Mouse (Mus musculus) lung, postnatal 0 days (tissue): Measurements from ENCODE around the gene Gm12216.

ENCODE experiments used
- CTCF ChIP-seq: IDR thresholded peaks from 2 replicates; pipeline ENCODE4 v1.5.1; 2016; ENCODE audit warnings: antibody characterized with exemption, mild to moderate bottlenecking
- EP300 ChIP-seq: IDR thresholded peaks from 2 replicates; pipeline ENCODE4 v1.6.1; 2016; ENCODE audit warnings: antibody characterized with exemption, mild to moderate bottlenecking, control low read depth

DNA sequence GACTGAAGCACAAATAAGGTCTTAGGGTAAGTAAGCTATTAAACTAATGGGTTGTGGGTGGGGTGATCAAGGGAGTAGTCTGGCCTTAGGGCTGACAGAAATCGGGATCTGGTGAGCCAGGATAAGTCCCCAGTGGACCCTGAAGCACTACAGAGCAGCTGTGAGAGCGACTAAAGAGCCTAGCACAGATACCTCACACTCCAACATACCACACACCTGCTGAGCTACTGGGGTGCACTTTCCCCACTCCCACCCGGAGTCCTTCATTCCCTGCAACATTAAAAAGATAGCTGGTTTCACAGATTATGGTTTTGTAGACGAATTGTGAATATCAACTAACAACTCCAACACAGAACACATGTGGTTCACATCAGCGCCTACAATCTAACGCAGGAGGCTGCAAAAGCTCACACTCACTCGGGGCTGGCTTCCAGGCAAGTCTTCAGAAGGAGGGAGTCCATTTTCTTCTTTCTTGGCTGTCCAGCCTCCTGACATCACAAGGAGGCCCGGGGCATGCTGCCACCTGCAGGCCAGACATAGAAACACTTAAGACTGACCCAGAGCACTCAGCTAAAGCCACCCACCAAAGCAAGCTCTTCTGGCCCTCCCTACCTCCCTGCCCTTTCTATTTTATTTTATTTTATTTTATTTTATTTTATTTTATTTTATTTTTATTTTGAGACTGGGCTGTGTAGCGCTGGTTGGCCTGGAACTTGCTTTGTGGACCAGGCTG lies 9.3 kb downstream of the Gm12216 start:
- TF ChIP-seq EP300 (peak; percentile 43; the same call in 1 of the 2 replicates), CTCF (peak; percentile 87)
